Mouse (Mus musculus) heart, adult 2 months (tissue): ENCODE measurements around the gene Eif3b.

ENCODE experiments used
- CTCF ChIP-seq: fragments of 200-600 bp; IDR thresholded peaks from 2 replicates; pipeline ENCODE4 v1.8.1; 2022; ENCODE audit warnings: antibody characterized with exemption, mild to moderate bottlenecking, moderate library complexity
- EP300 ChIP-seq: fragments of 200-500 bp; IDR thresholded peaks from 2 replicates; pipeline ENCODE4 v1.6.1; 2011; ENCODE audit warnings: low read depth, low read length, control low read depth; ENCODE audit not compliant: insufficient read depth
- POLR2A ChIP-seq: fragments of 200-500 bp; IDR thresholded peaks from 2 replicates; pipeline ENCODE4 v1.6.1; 2011; ENCODE audit warnings: mild to moderate bottlenecking, low read depth, low read length, control low read depth; ENCODE audit not compliant: insufficient read depth

DNA sequence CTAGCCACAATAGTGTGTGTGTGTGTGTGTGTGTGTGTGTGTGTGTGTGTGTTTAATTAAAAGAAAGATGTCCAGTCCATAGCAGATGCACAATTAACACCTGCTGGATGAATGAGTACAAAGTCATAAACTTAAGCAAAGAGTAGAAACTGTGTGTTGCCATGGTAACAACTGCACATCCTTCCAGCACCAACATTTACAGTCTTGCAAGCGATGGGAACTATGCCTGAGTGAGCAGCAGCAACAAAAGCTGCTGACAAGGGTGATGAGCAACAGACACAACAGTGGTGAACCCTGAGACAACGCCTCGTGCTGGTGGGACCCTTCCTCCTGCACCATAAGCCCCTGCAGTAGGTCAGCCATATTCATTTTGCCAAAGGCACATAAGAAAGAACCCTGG is 44.9 kb upstream of the Eif3b start:
- TF ChIP-seq POLR2A = no peak
- TF ChIP-seq CTCF = no peak
- TF ChIP-seq EP300 = no peak
